Mouse (Mus musculus) A20 (cell line): ENCODE data around the gene Zbtb2.

Experiments
- DNase-seq: peaks from one replicate; pipeline ENCODE4 v3.0.0-alpha.2; 2011; ENCODE audit warnings: low read depth, low spot score

Zbtb2 gene

DNA sequence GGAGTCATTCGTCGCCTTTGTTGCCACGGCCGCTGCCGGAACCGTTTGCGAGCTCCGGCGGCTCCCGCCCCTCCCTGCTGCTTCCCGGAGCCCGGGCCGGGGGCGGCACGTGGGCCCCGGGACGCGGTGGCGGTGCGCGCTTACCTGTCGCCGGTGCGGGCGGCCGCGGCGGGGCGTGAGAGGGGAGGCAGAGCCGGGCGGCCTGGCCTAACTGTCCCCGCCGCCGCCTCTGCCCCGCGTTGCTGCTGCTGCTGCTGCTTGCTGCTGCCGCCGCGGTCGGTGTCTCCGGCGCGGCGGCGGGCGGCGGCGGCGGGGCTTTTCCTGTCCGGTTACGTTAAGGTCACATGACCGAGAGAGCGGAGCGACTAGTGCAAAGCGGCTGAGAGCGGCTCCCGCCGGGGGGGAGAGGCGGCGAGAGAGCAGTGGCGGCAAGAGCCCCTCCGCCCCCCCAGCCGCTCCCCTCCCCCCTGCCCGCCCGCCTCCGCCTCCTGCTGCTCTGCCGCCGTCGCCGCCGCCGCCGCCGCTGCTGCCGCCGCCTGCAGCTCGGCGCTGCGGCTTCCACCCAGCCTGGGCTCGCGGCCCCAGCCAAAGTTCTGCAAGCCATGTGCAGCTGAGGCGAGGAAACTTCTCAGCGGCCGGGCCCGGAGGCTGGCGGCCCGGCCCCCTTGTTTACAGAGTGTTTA, at the start of gene Zbtb2:
Gene Zbtb2, minus strand, starts transcription at position 408 of the 683 bp plus-strand sequence.
- peak; percentile 69 for DNase-seq

DNA sequence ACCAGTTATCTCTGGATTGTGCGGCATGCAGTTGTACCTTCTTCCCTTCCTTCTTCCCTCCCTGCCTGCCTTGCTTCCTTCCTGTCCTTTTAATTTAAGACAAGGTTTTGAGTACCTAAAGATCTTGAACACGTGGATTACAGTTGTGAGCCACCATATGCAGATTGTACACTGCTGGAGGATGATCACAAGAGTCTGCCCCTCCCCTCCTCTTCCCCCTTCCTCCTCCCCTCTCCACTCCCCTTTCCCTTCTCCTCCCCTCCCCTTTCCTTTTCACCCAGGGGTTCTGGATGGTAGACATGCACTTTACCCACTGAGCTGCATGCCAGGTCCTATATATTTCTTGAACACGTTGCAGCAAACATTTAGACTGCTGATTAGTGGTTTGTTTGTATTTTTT, 47.5 kb upstream of the Zbtb2 start:
- no peak for DNase-seq

DNA sequence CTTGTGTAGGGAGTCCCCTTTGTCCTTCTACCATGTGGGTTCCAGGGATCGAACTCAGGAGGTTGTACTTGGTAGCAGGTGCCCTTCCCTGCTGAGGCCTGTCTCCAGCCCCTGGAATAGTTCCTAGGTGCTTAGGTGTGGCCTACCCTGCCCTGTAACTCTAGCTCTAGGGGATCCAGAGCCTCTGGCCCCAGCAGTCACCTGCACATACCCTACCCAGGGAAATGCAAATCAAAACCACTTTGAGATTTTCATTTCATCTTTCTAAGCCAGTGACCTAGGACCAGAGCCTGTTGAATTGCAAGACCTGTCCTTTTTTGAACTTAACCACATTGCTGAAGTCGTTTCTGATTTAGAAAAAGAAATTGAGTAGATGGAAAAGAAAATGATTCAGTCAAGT, 46.0 kb upstream of the Zbtb2 start:
- peak; percentile 71 for DNase-seq

DNA sequence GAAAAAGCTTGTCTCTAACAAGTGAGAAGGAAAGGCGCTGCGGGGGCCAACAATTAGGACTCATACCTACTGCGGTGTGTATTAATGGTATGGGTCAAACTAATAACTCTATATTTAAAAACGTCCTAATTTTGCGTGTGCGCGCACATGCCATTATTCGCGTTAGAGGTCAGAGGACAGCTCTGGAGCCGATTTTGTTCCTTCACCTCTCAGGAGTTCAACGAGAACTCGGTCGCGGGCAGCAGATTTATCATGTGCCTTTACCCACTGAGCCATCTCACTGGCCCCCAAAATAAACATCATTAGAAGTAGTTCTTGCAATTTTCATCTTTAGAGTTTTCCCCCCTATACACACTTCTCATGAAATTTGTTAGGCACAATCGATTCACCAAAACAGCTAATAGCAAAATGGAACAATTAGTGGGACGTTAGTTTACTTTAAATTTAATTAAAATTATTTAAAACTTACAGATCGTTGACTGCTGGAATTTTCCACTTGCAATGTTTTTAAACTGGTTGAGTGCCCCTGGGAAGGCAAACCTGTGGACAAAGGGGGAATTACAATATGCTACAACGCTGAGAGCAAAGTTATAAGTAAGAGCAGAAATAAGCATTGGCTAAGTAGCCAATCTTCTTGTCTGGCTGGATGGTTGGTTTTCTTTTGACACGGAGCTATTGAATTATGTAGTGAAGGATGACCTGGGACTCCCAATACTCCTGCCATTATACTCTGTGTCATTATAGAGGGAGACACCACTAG, 45.3 kb upstream of the Zbtb2 start:
- DNase-seq: peak; percentile 56

DNA sequence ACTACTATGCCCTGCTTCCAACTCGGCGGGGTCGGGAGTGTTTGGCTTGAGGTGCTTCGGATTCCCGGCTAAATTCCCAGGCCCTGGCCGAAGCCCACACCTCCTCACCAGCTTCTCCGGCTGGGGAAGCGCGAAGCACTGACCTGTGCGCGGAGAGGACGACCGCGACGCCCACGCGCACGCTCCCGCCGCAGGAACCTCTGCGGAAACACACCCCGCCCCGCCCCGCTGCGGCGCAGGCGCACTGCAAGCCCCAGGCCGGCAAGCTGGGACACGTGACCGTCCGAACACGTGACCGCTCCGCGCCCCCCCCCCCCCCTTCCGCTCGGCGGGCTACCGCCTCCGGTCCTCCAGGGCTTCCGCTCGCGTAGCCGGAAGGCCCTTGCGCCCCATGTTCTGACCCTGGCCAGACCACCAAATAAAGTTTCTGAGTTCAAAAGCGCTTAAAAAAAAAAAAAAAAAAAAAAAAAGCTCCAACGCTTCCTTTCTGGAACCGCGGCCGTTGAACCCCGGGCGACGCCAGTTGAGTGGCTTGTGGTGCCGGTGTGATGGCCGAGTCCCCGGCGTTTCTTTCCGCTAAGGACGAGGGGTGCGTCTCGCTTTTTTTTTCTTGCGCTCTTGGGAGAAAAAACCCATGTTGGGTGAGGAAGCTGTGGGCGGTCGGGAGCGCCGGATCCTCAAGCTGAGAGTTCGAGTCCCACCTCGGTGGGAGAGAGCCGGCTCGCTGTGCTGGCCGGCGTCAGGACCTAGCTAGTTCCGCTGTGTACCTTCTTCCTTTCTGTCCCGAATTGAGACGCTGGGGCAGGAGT, 44.4 kb upstream of the Zbtb2 start, which contains the start of the genes Rmnd1 and Armt1:
Gene Rmnd1, minus strand, starts transcription at position 266 of the 809 bp plus-strand sequence.
Gene Armt1, plus strand, starts transcription at position 345 of the 809 bp plus-strand sequence.
- DNase-seq: peak; percentile 97

DNA sequence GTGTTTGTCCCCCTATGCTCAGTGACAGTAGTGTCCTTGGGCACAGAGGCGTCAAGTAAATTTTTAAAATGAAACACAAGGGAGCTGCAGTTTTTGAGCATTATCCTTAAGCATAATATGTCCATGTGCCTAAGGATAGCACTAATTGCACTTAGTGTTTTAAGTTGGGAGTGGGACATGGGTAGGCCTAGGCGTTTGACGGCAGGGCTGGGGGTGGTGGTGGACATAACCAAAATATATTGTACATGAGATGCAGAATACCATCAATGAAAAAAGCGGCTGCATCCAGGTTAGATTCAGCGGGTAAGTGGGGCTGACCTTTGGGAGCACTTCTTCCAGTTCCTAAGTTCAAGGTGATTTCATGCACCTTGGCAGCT, 43.8 kb upstream of the Zbtb2 start:
- DNase-seq: no peak

DNA sequence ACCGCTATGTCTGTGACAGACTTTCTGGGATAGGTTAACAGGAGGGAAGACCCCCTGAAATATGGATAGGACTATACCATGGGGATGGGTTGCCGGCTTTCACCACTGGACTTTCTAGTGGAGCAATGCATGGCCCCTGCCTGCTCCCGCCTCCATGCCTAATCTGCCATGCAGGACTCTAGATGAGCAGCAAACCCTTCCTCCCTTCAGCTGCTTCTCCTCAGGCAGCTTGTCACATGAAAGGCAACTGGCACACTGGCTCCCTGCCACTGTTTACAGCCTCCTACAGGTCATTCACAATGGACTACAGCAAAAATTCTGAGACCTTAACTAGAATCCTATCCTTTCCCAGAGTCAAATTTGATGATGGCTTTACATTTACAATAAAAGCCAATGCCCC, 42.9 kb upstream of the Zbtb2 start:
- DNase-seq: no peak

DNA sequence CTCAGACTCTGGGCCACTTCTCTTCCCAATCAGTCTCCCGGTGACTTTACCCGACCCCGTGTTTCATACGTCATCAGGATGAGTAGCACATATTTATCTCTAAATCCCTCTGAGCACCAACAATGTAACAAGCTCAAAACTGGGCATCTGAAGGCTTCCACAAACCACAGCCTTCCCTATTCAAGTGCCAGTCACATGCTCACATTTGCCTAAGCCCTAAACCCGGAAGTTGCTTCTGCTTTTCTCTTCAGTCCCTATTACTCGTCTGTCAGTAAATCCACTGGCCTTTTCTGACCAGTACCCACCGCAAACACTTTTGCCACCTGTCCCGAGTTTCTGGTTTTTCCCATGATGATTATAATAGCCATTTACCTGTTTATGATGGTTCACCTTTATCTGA, 42.5 kb upstream of the Zbtb2 start:
- no peak for DNase-seq

DNA sequence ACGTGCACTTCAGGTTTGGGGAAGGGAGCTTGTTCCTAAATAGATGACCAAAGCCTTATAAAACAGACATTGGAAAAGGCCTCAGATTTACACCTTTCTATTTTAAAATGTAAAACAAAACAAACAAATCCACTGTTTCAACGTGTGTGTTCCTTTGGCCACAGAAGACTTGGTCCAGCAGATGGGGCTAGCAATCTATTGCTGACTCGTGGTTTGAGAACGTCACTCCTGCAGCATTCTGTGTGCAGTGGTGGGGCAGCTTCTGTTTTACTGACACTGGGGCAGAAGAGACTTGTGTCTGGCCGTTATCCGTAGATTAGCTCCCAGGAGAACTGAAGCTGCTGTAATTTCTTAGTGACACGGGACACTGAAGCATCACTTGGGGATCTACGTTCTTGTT, 37.3 kb upstream of the Zbtb2 start:
- no peak for DNase-seq

DNA sequence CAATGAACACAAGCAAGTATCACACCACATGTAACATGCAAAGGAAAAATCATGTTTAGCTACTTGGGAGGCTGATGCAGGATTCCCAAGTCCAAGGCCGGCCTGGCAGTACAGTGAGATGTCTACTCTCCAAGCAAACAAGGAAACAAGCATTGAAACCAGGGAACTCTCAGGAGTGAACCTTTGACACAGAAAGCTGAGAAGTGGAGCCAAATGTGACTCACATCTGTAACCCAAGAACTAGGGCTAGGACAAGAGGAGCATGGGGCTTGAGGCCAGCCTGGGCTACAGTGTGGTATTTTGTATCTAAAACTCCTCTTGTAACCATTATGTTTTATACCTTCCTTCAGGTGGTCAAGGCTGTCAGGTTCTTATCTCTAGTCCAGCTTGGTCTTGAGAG, 19.3 kb upstream of the Zbtb2 start:
- DNase-seq: no peak

DNA sequence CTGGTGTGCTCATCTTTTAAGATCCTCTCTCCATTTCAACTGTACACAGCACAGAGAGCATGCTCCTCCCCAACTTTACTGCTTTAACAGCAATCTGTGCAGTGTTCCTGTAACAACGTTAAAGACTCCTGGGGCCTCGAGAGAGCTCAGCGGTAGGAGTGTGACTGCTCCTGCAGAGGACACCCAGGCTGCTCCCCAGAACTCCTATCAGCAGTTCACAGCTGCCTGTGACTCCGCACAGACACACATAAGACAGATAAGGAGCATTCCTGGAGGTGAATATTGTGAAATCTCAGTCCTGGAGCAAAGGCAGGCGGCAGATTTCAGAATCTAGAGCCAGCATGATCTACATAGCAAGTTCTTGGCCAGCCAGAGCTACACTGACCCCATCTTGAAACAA, 17.6 kb upstream of the Zbtb2 start:
- DNase-seq: no peak

DNA sequence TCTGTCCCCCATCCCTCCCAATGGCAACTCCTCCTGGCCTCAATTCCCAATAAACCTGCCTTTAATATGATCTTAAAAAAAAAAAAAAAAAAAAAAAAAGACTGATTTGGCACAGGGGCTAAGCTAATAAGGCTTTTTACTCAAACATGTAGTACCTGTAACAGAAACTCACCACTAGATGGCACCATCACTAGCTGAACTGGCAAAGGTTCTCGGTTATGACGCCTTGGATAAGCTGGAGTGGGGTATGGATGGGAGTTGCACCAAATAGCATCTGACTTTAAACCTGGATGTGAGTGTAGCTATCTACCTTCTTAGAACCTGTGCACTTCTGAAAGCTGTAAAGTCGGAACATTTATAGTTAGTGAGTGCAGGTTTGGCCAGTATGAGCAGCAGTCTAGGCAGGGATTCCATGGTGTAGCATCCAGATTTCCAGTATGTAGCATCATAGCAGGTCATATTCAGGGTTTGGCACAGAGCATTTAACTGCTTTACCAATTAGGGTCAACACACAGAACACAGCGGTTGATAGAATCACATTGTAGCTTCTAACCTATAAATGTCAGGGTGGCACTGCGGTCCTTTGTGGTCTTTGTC, 17.1 kb upstream of the Zbtb2 start:
- peak; percentile 63 for DNase-seq

DNA sequence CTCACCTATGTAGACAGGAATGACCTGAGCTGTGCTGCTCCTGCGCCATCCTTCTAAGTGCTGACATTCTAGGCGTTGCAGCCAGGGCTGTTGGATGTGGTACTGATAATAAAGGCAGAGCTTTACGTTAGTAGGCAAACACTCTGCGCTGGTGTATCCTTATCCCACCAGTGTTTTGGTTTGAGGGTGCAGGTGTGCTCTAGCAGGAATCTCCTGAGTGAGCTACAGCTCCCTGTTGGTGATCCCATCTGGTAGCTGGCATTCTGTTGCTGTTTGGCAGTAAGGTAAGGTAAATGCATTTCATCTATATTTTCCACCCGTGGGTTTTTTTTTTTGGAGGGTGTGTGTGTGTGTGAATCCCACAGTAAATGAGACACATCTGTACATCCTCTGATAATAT, 10.2 kb upstream of the Zbtb2 start:
- DNase-seq: no peak

DNA sequence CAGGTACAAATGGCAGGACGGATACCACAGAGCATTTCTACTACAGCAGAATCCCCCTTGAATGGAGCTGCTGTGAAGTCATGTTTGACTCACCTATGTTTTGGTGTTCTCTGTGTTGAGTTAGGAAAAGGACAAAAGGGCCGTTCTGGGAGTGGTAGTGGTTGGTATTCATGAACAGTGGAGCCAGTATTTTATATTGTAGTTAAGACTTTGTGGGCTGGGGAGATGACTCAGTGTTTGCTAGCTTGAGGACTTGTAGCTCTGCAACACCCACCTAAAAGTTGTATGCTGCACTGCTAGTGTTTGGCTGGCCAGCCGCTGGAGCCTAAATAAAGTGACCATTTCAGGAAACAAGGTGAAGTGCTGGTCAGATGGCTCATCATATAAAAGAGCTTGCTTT, 7.4 kb upstream of the Zbtb2 start:
- DNase-seq: no peak

DNA sequence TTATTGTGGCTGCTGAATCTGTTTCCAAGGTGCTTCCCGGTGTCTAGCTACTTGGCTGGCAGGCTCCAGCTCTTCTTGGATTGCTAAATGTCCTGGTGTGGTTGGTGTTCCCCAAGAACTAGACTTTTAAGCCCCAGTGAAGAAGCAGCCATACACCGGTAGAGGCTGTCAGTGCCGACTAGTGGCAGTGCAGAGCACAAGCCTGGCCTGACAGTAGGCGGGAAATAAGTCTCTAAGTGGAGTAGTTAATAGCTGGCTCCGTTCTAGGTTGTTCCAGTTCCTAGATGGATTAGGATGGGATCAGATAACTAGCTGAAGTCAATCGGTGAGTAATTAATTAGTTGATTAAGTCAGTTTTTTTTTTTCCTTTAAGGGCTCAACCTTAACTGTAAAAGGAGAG, 3.9 kb upstream of the Zbtb2 start:
- DNase-seq: peak; percentile 52

DNA sequence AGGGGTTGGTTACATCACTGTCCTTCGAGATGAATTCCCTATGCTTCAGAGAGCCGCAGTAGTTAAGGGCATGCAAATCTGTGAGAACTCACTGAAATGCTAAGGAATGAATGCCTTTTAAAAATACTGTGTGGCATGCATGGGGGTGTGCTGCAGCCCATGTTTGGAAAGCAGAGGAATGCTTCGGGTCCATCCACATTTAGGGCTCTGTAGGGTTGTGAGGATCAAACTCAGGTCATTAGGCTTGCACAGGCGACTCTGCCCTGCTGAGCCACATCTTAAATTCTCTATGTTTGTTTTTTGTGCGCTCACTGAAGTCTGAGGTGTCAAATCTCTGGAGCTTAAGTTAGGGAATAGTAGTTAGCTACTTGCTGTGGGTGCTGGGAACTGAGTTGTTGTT, 3.2 kb upstream of the Zbtb2 start:
- no peak for DNase-seq

DNA sequence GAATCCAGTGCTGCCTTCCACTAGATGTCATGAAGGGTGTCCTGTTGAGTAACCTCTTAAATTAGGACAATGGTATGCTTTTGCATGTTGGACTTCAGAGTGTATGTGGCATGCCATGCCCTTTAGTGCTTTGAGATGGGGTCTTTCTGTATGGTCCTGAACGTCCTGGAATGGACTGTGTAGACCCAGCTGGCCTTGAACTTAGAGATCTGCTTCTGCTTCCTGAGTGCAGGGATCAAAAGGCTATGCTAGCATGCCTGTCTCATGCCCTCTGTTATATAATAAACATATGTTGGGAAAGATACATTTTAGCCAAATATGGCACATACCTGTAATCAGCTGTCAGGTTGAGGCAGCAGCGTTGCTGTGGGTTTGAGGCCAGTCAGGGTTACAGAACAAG, 2.6 kb upstream of the Zbtb2 start:
- DNase-seq: no peak

DNA sequence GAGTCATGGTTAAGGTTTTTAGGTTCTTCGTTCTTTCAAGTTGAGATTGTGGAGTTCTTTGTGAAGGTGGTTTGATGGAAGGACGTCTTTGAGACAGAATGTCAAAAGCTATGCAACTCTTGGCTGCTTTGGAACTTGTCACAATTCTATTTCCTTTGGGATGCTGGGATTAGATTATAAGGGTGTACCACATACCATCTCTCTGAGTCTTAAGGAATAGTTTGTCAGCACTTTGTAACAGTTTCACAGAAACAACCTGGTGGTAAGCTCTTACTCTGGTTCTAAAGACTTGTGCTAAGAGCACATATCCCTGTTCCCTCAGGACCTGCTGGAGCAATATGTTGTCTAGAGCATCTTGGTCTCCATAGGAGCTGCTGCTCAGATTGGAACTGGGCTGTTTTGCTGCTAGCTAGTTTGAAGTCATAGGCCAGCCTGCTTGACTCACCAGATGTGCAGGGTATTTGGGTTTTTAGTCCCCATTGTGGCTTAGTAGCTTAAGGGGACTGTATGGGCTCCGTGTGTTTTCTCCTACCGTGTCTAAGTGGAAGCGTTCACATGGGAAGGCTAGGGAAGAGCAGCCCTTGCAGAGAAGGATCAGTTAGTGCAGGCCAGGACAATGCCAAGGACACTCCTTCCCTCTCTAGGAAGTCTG, 1.7 kb upstream of the Zbtb2 start:
- no peak for DNase-seq

DNA sequence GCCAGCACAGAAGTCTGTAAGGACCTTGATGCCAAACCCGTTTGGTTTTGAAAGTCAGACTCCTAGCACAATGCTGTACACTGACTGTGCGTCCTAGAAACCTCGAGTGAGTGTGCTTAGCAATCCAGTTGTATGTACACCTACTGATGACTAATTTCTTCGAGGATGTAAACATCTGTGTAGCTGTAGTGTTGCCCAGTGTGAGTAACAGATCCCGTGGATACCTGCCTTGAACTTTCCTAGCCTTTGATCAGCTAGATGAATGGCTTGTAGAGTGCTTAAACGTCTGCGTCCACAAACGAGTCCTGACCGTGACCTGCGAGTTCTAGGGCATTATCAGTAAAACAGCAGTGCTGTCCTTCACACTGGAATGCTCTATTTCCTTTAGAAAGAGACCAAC, 1.1 kb upstream of the Zbtb2 start:
- no peak for DNase-seq

DNA sequence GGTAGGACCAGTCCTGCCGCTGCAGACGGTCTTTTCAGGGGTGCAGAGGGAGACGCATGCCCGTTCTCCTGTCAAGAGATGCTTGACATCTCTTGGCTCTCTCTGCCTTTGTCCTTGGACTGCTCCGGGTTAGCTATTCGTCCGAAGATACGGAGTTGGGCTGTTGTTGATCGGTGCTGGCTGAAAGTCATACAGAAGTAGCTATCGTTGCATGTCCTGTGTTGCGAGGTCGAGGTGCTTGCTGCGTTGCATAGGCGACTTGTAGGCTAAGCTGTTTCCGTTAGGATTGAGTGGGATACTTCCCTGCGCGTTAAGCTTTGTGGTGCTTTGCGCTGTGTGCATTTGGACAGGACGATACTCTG, 457 bp upstream of the Zbtb2 start:
- peak; percentile 68 for DNase-seq
